Mouse (Mus musculus): Measurements from ENCODE around the gene Xaf1. TPM values are rescaled to one million over a fixed set of nuclear protein-coding genes. Genes with fewer than 3 reads are reported as not detected.
"Not testable (repeated sequence)": the region's sequence is repeated elsewhere in the genome, so short reads cannot be mapped to it uniquely, and the experiment has no call there.

Gene Xaf1
- polyA plus RNA-seq, 1 experiment from 2014 or later: 1.9 TPM

DNA sequence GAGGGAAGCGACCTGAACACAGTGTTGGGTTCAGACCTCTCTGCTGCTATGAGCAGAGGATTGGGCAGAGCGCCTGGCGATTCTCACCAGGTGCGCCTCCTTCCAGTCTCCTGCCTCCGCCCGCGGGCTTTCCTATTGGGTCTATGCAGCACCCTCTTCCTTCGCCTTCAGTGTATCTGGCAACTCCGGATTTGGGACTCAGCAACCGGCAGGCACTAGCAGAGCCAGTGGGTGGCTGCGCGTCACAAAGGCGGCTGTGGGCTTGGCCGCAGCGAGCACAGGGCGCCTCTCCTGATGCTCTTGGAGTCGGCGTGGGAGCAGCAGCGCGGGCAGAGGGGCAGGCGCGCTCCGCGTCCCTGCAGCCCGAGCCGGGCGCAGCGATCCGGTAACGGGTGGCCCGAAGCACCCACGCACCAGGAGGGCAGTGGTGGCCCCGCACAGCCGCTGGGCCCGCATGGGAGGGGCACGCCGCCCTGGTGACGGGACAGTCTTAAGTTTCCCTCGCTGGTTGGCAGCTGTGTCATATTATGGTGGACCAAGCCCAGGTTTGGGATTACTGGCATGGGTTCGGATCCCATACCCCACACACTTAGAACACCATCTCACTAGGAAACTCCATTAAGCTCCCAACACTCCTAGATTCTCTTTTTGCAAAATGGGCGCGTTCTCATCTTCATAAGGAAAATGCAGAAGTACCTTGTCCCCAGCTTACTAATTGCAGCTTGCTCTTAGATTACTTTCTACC lies 12.9 kb downstream of the Xaf1 start, which contains the start of gene Fbxo39:
Fbxo39 (plus strand) TSS at position 294 of the 745 bp plus-strand sequence.
- H3K4me2 ChIP-seq (replicated peaks): peak within 1 kb of the TSS; percentile 47
- no peak within 1 kb of the TSS for H3K27ac ChIP-seq
- H3K9me3 ChIP-seq: no peaks in the 10 kb centered on the region; the same call in 1 of the 2 replicates
- 10% methylated on average over 42 of the region's 42 CpGs for WGBS
- peak within 1 kb of the TSS; percentile 26 for H3K4me3 ChIP-seq
- H3K27me3 ChIP-seq: peaks cover 38% of the 10 kb centered on the region
- no peak for ATAC-seq (ENCODE audit: insufficient number of reproducible peaks, insufficient read depth, low FRiP score, low TSS enrichment)
- H3K4me1 ChIP-seq: no peaks in the 10 kb centered on the region; the same call in 1 of the 2 replicates
- H3K36me3 ChIP-seq: no peaks in the 10 kb centered on the region
- peak within 1 kb of the TSS; percentile 15; the same call in 1 of the 2 replicates for H3K9ac ChIP-seq

- Histone ChIP-seq H3K27me3 (peaks cover 30% of the 10 kb centered on the region), H3K4me2 (replicated peaks) (no peak overlapping the region), H3K9me3 (no peaks in the 10 kb centered on the region), H3K36me3 (no peaks in the 10 kb centered on the region), H3K4me3 (no peak overlapping the region), H3K27ac (no peak overlapping the region), H3K9ac (no peak overlapping the region), H3K4me1 (no peaks in the 10 kb centered on the region; the same call in 1 of the 2 replicates)
- ATAC-seq (ENCODE audit: insufficient number of reproducible peaks, insufficient read depth, low FRiP score, low TSS enrichment): no peak
- 81% methylated on average over 5 of the region's 5 CpGs for WGBS
Measured at GRCm38 (mm10) chr11:72318026-72318425, 16.6 kb downstream of the Xaf1 start.

DNA sequence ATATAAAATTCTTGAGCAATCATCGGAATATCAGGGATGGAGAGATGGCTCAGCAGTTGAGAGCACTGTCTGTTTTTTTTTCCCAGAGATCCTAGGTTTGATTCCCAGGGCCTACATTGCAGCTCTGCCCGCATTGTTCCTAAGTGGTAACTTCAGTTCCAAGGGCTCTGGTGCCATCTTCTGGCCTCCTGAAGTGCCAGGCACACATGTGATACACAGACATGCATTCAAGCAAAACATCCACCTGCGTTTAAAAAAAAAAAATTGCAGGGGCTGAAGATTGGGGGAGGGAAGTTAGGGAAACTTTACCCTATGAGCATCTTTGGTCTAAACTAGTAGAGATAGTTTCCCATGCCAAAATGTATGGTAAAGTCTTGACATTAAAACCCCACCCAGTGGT lies 23.0 kb downstream of the Xaf1 start:
- no peak overlapping the region for H3K9ac ChIP-seq
- no peak overlapping the region for H3K4me3 ChIP-seq
- H3K9me3 ChIP-seq: no peaks in the 10 kb centered on the region
- no peak for ATAC-seq (ENCODE audit: insufficient number of reproducible peaks, insufficient read depth, low FRiP score, low TSS enrichment)
- no peaks in the 10 kb centered on the region for H3K36me3 ChIP-seq
- no peak overlapping the region for H3K4me2 ChIP-seq (replicated peaks)
- no peaks in the 10 kb centered on the region for H3K27me3 ChIP-seq
- H3K4me1 ChIP-seq: no peaks in the 10 kb centered on the region
- 78% methylated on average over 3 of the region's 3 CpGs for WGBS
- H3K27ac ChIP-seq: no peak overlapping the region

GRCm38 (mm10) chr11:72325701-72326100 lies 24.3 kb downstream of the Xaf1 start:
- H3K4me3 ChIP-seq: no peak overlapping the region
- H3K9ac ChIP-seq: no peak overlapping the region
- no peaks in the 10 kb centered on the region for H3K9me3 ChIP-seq
- ATAC-seq (ENCODE audit: insufficient number of reproducible peaks, insufficient read depth, low FRiP score, low TSS enrichment): no peak
- H3K4me2 ChIP-seq (replicated peaks): no peak overlapping the region
- H3K27ac ChIP-seq: no peak overlapping the region
- H3K27me3 ChIP-seq: no peaks in the 10 kb centered on the region
- WGBS: 78% methylated on average over 4 of the region's 4 CpGs
- H3K36me3 ChIP-seq: no peaks in the 10 kb centered on the region
- no peaks in the 10 kb centered on the region for H3K4me1 ChIP-seq

GRCm38 (mm10) chr11:72332951-72333667 lies 31.7 kb downstream of the Xaf1 start:
- no peak for ATAC-seq (ENCODE audit: insufficient number of reproducible peaks, insufficient read depth, low FRiP score, low TSS enrichment)
- no peaks in the 10 kb centered on the region for H3K27me3 ChIP-seq
- no peaks in the 10 kb centered on the region for H3K36me3 ChIP-seq
- no peak overlapping the region for H3K4me2 ChIP-seq (replicated peaks)
- no peak overlapping the region for H3K4me3 ChIP-seq
- peaks cover under 1% of the 10 kb centered on the region; the same call in 1 of the 2 replicates for H3K4me1 ChIP-seq
- H3K9ac ChIP-seq: no peak overlapping the region
- no peak overlapping the region for H3K27ac ChIP-seq
- WGBS: 68% methylated on average over 9 of the region's 9 CpGs
- H3K9me3 ChIP-seq: no peaks in the 10 kb centered on the region

GRCm38 (mm10) chr11:72334653-72335052 lies 33.2 kb downstream of the Xaf1 start:
- H3K4me2 ChIP-seq (replicated peaks): no peak overlapping the region
- H3K9ac ChIP-seq: no peak overlapping the region
- H3K27ac ChIP-seq: no peak overlapping the region
- H3K9me3 ChIP-seq: no peaks in the 10 kb centered on the region
- H3K4me1 ChIP-seq: peaks cover 6% of the 10 kb centered on the region; the same call in 1 of the 2 replicates
- H3K4me3 ChIP-seq: no peak overlapping the region
- no peaks in the 10 kb centered on the region for H3K27me3 ChIP-seq
- no peak for ATAC-seq (ENCODE audit: insufficient number of reproducible peaks, insufficient read depth, low FRiP score, low TSS enrichment)
- no peaks in the 10 kb centered on the region for H3K36me3 ChIP-seq
- WGBS: 82% methylated on average over 4 of the region's 4 CpGs

GRCm38 (mm10) chr11:72336726-72337125 lies 35.3 kb downstream of the Xaf1 start:
- Histone ChIP-seq H3K36me3 (no peaks in the 10 kb centered on the region), H3K27me3 (no peaks in the 10 kb centered on the region), H3K4me3 (no peak overlapping the region), H3K9ac (no peak overlapping the region), H3K4me1 (peaks cover 6% of the 10 kb centered on the region; the same call in 1 of the 2 replicates), H3K27ac (no peak overlapping the region), H3K4me2 (replicated peaks) (no peak overlapping the region), H3K9me3 (no peaks in the 10 kb centered on the region)
- 80% methylated on average over 8 of the region's 8 CpGs for WGBS
- ATAC-seq (ENCODE audit: insufficient number of reproducible peaks, insufficient read depth, low FRiP score, low TSS enrichment): no peak

GRCm38 (mm10) chr11:72338437-72338871 lies 37.0 kb downstream of the Xaf1 start:
- no peaks in the 10 kb centered on the region for H3K9me3 ChIP-seq
- no peaks in the 10 kb centered on the region for H3K27me3 ChIP-seq
- no peak overlapping the region for H3K9ac ChIP-seq
- no peaks in the 10 kb centered on the region for H3K36me3 ChIP-seq
- no peak overlapping the region for H3K4me2 ChIP-seq (replicated peaks)
- ATAC-seq (ENCODE audit: insufficient number of reproducible peaks, insufficient read depth, low FRiP score, low TSS enrichment): no peak
- WGBS: 42% methylated on average over 5 of the region's 5 CpGs
- no peak overlapping the region for H3K27ac ChIP-seq
- peaks cover 6% of the 10 kb centered on the region; the same call in 1 of the 2 replicates for H3K4me1 ChIP-seq
- H3K4me3 ChIP-seq: no peak overlapping the region

- H3K27me3 ChIP-seq: no peaks in the 10 kb centered on the region
- no peak overlapping the region for H3K4me2 ChIP-seq (replicated peaks)
- peaks cover 6% of the 10 kb centered on the region; the same call in 1 of the 2 replicates for H3K4me1 ChIP-seq
- ATAC-seq (ENCODE audit: insufficient number of reproducible peaks, insufficient read depth, low FRiP score, low TSS enrichment): no peak
- WGBS: 81% methylated on average over 4 of the region's 4 CpGs
- H3K4me3 ChIP-seq: no peak overlapping the region
- no peaks in the 10 kb centered on the region for H3K9me3 ChIP-seq
- no peaks in the 10 kb centered on the region for H3K36me3 ChIP-seq
- no peak overlapping the region for H3K27ac ChIP-seq
- no peak overlapping the region for H3K9ac ChIP-seq
Measured at GRCm38 (mm10) chr11:72339716-72340115, 38.3 kb downstream of the Xaf1 start.

DNA sequence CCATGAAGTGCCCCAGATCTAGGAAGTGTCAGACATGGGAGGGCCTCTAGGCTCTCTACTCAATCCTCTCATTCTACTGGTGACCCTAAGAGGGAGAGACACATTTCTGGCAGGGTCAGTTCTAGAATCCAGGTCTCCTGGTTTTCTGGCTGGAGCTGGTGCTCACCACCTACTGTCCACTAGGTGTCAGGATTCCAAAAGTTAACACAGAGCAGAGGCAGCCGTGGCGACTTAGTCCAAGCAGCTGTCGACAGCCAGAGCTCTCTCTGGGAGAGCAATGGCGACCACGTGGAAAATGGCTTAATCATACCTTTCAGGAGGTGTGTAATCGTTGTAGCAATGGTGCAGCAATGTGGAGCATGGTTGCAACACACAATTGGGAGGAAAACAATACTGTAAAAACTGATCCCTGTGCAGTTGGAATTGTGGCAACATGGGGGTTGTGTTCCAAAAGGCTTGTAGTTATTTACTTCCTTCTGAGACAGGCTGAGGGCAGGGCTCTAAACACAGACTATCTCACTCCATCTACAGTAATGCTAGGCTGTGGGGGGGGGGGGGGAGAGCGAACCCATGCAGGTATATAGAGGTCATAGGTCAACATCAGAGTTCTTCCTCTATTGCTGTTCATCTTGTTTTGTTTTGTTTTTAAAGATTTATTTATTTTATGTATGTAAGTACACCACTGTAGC lies 41.3 kb downstream of the Xaf1 start:
- Histone ChIP-seq H3K36me3 (no peaks in the 10 kb centered on the region), H3K9ac (no peak overlapping the region), H3K27me3 (no peaks in the 10 kb centered on the region), H3K4me3 (no peak overlapping the region), H3K27ac (no peak overlapping the region), H3K4me1 (peaks cover 6% of the 10 kb centered on the region; the same call in 1 of the 2 replicates), H3K9me3 (no peaks in the 10 kb centered on the region), H3K4me2 (replicated peaks) (peak overlapping the region; percentile 26; the same call in 1 of the 2 replicates)
- WGBS: 8% methylated on average over 7 of the region's 7 CpGs
- ATAC-seq (ENCODE audit: insufficient number of reproducible peaks, insufficient read depth, low FRiP score, low TSS enrichment): 0 out of 2 replicates have a peak, but pooled peaks have one; percentile 58

DNA sequence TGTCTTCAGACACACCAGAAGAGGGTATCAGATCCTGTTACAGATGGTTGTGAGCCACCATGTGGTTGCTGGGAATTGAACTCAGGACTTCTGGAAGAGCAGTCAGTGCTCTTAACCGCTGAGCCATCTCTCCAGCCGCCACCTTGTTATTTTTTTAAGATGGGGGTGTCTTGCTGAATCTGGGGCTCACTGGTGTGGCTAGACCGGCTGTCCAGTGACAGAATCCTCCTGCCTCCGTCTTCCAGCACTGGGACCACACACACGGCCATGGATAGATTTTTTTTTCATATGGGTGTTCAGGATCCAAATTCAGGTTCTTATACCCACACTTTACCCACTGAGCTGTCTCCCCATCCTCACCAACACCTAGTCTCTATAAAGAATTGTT lies 41.8 kb downstream of the Xaf1 start:
- H3K4me2 ChIP-seq (replicated peaks): not testable (repeated sequence)
- WGBS: 85% methylated on average over 5 of the region's 5 CpGs

More for the DNA sequence above, 41.8 kb downstream of the Xaf1 start:
- H3K9ac ChIP-seq; H3K27me3 ChIP-seq; H3K36me3 ChIP-seq; H3K4me3 ChIP-seq; ATAC-seq (ENCODE audit: insufficient number of reproducible peaks, insufficient read depth, low FRiP score, low TSS enrichment); H3K27ac ChIP-seq; H3K9me3 ChIP-seq; H3K4me1 ChIP-seq: not testable (repeated sequence)

Measured in embryonic facial prominence, embryonic 12.5 days (tissue).